Mouse (Mus musculus) liver, embryonic 14.5 days (tissue): ENCODE results near the gene Endod1. TPM values are rescaled to one million over a fixed set of nuclear protein-coding genes. Genes with fewer than 3 reads are reported as not detected.

ENCODE experiments used
- ATAC-seq: fragments of 200-750 bp; cut with Nextera tagmentation; 2 replicates; pipeline ENCODE4 v1.8.0; 2017; ENCODE audit warnings: moderate number of reproducible peaks, mild to moderate bottlenecking, moderate library complexity; ENCODE audit not compliant: insufficient read depth
- DNase-seq, 3 experiments: peaks; one replicate each; pipeline ENCODE4 v3.0.0-alpha.2; 2012 to 2013; ENCODE audit warnings: low read depth in 3 of 3, low spot score in 3 of 3
- H3K27ac ChIP-seq: fragments of 300-500 bp; sonication (generic); 2 replicates; pipeline ENCODE4 v1.5.1; 2014; ENCODE audit warnings: moderate library complexity, mild to moderate bottlenecking, control low read depth, inconsistent platforms
- H3K27me3 ChIP-seq: fragments of 300-500 bp; sonication (generic); 2 replicates; pipeline ENCODE4 v1.6.1; 2014; ENCODE audit warnings: mild to moderate bottlenecking, low read length, moderate library complexity; ENCODE audit not compliant: control insufficient read depth, insufficient read depth
- H3K36me3 ChIP-seq: fragments of 300-500 bp; sonication (generic); replicated peaks from 2 replicates; pipeline ENCODE4 v1.6.1; 2014; ENCODE audit warnings: low read depth; ENCODE audit not compliant: control insufficient read depth, insufficient read depth
- H3K4me1 ChIP-seq, 2 experiments: fragments of 200-500 bp in 1 of 2; fragments of 300-500 bp in 1 of 2; sonication (generic) in 1 of 2; replicated peaks; 2 replicates each; pipeline ENCODE4 v1.6.1; 2012 to 2014; ENCODE audit warnings: antibody characterized with exemption in 1 of 2, inconsistent platforms in 1 of 2, low read length in 1 of 2; ENCODE audit not compliant: control insufficient read depth in 2 of 2, insufficient read depth in 2 of 2
- H3K4me2 ChIP-seq: fragments of 300-500 bp; sonication (generic); 2 replicates; pipeline ENCODE4 v1.6.1; 2014; ENCODE audit warnings: low read depth, mild to moderate bottlenecking, control low read depth, moderate library complexity
- H3K4me3 ChIP-seq, 2 experiments: fragments of 200-500 bp in 1 of 2; fragments of 300-500 bp in 1 of 2; sonication (generic) in 1 of 2; 2 replicates each; pipeline ENCODE4 v1.5.1; 2012 to 2014; ENCODE audit warnings: low read depth in 2 of 2, low read length in 2 of 2, mild to moderate bottlenecking in 2 of 2, control low read depth in 1 of 2, inconsistent platforms in 1 of 2, moderate library complexity in 1 of 2; ENCODE audit not compliant: insufficient read depth in 1 of 2
- H3K9ac ChIP-seq: fragments of 300-500 bp; sonication (generic); replicated peaks from 2 replicates; pipeline ENCODE4 v1.6.1; 2014; ENCODE audit warnings: mild to moderate bottlenecking, control low read depth, moderate library complexity
- H3K9me3 ChIP-seq: fragments of 300-500 bp; sonication (generic); 2 replicates; pipeline ENCODE4 v1.6.1; 2016; ENCODE audit warnings: low read length, mixed read lengths; ENCODE audit not compliant: control insufficient read depth
- CTCF ChIP-seq: IDR thresholded peaks from 2 replicates; pipeline ENCODE4 v1.5.1; 2016; ENCODE audit warnings: antibody characterized with exemption, low read depth, control low read depth
- EP300 ChIP-seq: IDR thresholded peaks from 2 replicates; pipeline ENCODE4 v1.6.1; 2016; ENCODE audit warnings: antibody characterized with exemption, low read depth
- WGBS: fragments of 180-500 bp; shearing (Covaris S2); extraction: QIAGEN DNeasy Blood & Tissue Kit; methylation state at CpG from one replicate; pipeline ENCODE4 v1.1.7; 2014; ENCODE audit not compliant: insufficient replicate concordance; 5-methylcytosine and 5-hydroxymethylcytosine counted together
- polyA plus RNA-seq, 2 experiments: library from polyadenylated mRNA; depleted of rRNA in 1 of 2; stranded (reverse) in 1 of 2; unstranded in 1 of 2; fragments of >200 nt; fragmentation: Nextera tagmentation in 1 of 2; extraction: Ambion mirVana in 1 of 2; gene quantifications; 2 replicates each; pipeline versions ENCODE4 v1.2.1 to v1.2.3; 2012 to 2014

The Endod1 gene
- polyA plus RNA-seq, 2 experiments = 22.3 to 42.3 TPM

DNA sequence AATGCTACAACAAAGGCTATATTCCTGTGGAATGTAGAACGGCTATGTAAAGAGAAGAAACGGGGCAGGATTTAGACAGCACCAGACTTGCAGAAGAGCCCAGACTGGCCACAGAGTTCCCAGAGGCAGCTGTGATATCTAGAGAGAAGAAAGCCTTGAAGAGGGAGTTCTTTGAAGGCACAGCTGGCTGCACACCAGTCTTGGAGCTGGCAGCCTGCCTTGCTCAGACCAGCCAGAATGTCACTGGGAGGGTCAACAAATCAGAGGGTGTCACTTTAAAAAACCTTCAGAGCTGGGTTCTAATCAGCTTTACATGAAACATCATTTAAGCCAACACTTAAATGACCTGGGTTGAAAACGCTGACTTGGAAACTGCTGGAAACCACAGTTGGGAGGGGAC lies 42.6 kb downstream of the Endod1 start:
- no peak overlapping the region for H3K4me2 ChIP-seq
- DNase-seq (no peak), ATAC-seq (no peak)
- WGBS = 48% methylated on average over 3 of the region's 3 CpGs
- H3K9me3 ChIP-seq = no peaks in the 10 kb centered on the region
- TF ChIP-seq EP300 (no peak), CTCF (no peak)
- H3K4me3 ChIP-seq = no peak overlapping the region
- H3K4me1 ChIP-seq = no peaks in the 10 kb centered on the region
- H3K27ac ChIP-seq = no peak overlapping the region
- no peaks in the 10 kb centered on the region for H3K36me3 ChIP-seq
- H3K9ac ChIP-seq = no peak overlapping the region
- no peaks in the 10 kb centered on the region for H3K27me3 ChIP-seq

DNA sequence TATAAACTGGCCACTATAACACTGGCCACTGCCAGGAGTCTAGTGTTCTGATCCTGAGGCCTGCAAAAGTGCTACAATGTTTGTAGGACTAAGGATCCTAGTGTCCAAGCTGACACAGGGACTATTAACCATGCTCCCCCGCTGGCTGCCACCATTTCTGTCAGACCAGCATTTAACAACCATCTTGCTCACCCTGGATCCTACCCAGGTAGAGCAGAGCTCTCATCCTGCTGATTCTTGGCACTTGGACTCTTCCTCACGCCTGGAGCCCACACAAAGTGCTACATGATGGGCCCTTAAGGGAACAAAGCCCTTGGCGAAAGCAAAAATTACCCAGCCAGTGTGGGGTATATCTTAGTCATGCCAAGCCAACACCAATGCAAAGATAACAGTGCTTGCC lies 44.4 kb downstream of the Endod1 start:
- H3K4me2 ChIP-seq = no peak overlapping the region
- H3K27me3 ChIP-seq = no peaks in the 10 kb centered on the region
- no peaks in the 10 kb centered on the region for H3K36me3 ChIP-seq
- DNase-seq (no peak), ATAC-seq (no peak)
- no peaks in the 10 kb centered on the region for H3K9me3 ChIP-seq
- H3K27ac ChIP-seq = no peak overlapping the region
- WGBS = 58% methylated on average over 3 of the region's 3 CpGs
- H3K9ac ChIP-seq = no peak overlapping the region
- no peak for TF ChIP-seq EP300
- no peak for TF ChIP-seq CTCF
- no peaks in the 10 kb centered on the region for H3K4me1 ChIP-seq
- H3K4me3 ChIP-seq = no peak overlapping the region

DNA sequence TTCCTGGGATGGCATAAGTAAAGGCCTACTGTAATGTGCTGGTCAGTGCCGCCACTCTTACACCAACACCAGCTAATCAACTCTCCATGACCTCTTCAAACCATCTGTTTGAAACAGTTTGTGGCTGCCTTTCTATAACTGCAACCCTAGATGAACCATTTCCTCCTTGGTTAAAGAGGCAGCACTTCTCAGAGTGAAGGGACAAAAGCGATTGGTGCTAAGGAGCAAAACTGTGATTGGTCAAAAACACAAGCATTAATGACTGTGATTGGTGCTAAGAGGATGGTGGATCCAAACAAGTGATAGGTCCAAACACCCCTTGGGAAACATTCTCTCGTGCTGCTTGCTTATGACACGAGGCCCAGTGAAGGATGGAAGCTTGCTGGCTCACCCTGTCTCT lies 45.5 kb downstream of the Endod1 start:
- 64% methylated on average over 4 of the region's 4 CpGs for WGBS
- Histone ChIP-seq H3K9me3 (no peaks in the 10 kb centered on the region), H3K27me3 (no peaks in the 10 kb centered on the region), H3K27ac (no peak overlapping the region), H3K4me3 (no peak overlapping the region), H3K4me2 (no peak overlapping the region), H3K9ac (no peak overlapping the region), H3K4me1 (no peaks in the 10 kb centered on the region), H3K36me3 (no peaks in the 10 kb centered on the region)
- no peak for ATAC-seq
- TF ChIP-seq CTCF = no peak
- no peak for TF ChIP-seq EP300
- DNase-seq = no peak

GRCm38 (mm10) chr9:14316618-14317017 lies 64.7 kb downstream of the Endod1 start:
- DNase-seq (no peak), ATAC-seq (no peak)
- no peaks in the 10 kb centered on the region for H3K4me1 ChIP-seq
- H3K27me3 ChIP-seq = no peaks in the 10 kb centered on the region
- H3K27ac ChIP-seq = no peak overlapping the region
- 78% methylated on average over 1 of the region's 1 CpGs for WGBS
- TF ChIP-seq EP300 = no peak
- TF ChIP-seq CTCF = no peak
- no peaks in the 10 kb centered on the region for H3K9me3 ChIP-seq
- no peak overlapping the region for H3K9ac ChIP-seq
- no peak overlapping the region for H3K4me3 ChIP-seq
- no peak overlapping the region for H3K4me2 ChIP-seq
- no peaks in the 10 kb centered on the region for H3K36me3 ChIP-seq

DNA sequence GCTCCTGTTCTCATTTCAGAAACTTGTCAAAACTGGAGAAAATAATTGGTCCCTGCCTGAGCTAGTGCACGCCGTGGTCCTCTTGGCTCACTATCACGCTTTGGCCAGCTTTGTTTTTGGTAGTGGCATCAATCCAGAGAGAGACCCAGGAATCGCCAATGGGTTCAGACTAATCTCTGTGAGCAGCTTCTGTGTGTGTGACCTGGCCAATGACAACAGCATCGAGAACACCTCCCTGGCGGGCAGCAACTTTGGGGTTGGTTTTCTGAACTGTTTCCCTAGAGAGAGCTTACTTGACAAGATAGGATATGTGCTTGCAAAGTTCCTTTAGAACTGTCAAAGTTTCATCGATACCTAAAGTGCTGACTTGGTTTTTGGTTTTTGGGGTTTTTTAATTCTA lies 66.8 kb downstream of the Endod1 start:
- no peak overlapping the region for H3K9ac ChIP-seq
- 68% methylated on average over 7 of the region's 7 CpGs for WGBS
- H3K27ac ChIP-seq = no peak overlapping the region
- no peaks in the 10 kb centered on the region for H3K27me3 ChIP-seq
- DNase-seq (no peak), ATAC-seq (no peak)
- H3K36me3 ChIP-seq = no peaks in the 10 kb centered on the region
- H3K4me2 ChIP-seq = no peak overlapping the region
- no peak for TF ChIP-seq CTCF
- TF ChIP-seq EP300 = no peak
- H3K4me3 ChIP-seq = no peak overlapping the region
- no peaks in the 10 kb centered on the region for H3K4me1 ChIP-seq
- no peaks in the 10 kb centered on the region for H3K9me3 ChIP-seq
